Mouse (Mus musculus) kidney, embryonic 15.5 days (tissue): ENCODE results near the gene Phb. TPM values are rescaled to one million over a fixed set of nuclear protein-coding genes. Genes with fewer than 3 reads are reported as not detected.
A peak's percentile ranks its signal among the peaks of the same experiment; 100 is the strongest.
"Not testable (repeated sequence)": the region's sequence is repeated elsewhere in the genome, so short reads cannot be mapped to it uniquely, and the experiment has no call there.

Experiments
- ATAC-seq: fragments of 200-750 bp; cut with Nextera tagmentation; replicated peaks from 2 replicates; pipeline ENCODE4 v1.8.0; 2017; ENCODE audit warnings: moderate TSS enrichment; ENCODE audit not compliant: low FRiP score
- H3K27ac ChIP-seq: fragments of 300-500 bp; sonication (generic); 2 replicates; pipeline ENCODE4 v1.5.1; 2015; ENCODE audit warnings: mild to moderate bottlenecking, inconsistent platforms
- H3K27me3 ChIP-seq: fragments of 300-500 bp; sonication (generic); 2 replicates; pipeline ENCODE4 v1.6.1; 2015; ENCODE audit warnings: inconsistent platforms
- H3K36me3 ChIP-seq: fragments of 300-500 bp; sonication (generic); 2 replicates; pipeline ENCODE4 v1.6.1; 2015; ENCODE audit warnings: inconsistent platforms
- H3K4me1 ChIP-seq: fragments of 300-500 bp; sonication (generic); 2 replicates; pipeline ENCODE4 v1.6.1; 2015; ENCODE audit warnings: inconsistent platforms
- H3K4me2 ChIP-seq: fragments of 300-500 bp; sonication (generic); 2 replicates; pipeline ENCODE4 v1.6.1; 2015; ENCODE audit warnings: moderate library complexity, mild to moderate bottlenecking, inconsistent platforms
- H3K4me3 ChIP-seq: fragments of 300-500 bp; sonication (generic); replicated peaks from 2 replicates; pipeline ENCODE4 v1.5.1; 2015; ENCODE audit warnings: mild to moderate bottlenecking, inconsistent platforms
- H3K9ac ChIP-seq: fragments of 300-500 bp; sonication (generic); 2 replicates; pipeline ENCODE4 v1.6.1; 2015; ENCODE audit warnings: mild to moderate bottlenecking, inconsistent platforms
- H3K9me3 ChIP-seq: fragments of 300-500 bp; sonication (generic); replicated peaks from 2 replicates; pipeline ENCODE4 v1.6.1; 2016; ENCODE audit warnings: inconsistent platforms
- whole genome bisulfite sequencing: fragments of 180-500 bp; shearing (Covaris S2); methylation state at CpG from one replicate; pipeline ENCODE4 v1.1.7; 2015; ENCODE audit warnings: mixed read lengths; 5-methylcytosine and 5-hydroxymethylcytosine counted together
- polyA plus RNA-seq: library from polyadenylated mRNA; unstranded; fragments of >200 nt; fragmentation: Nextera tagmentation; extraction: Ambion mirVana; gene quantifications from 2 replicates; pipeline ENCODE4 v1.2.1, GENCODE M21; 2015

Gene Phb
- polyA plus RNA-seq, 1 experiment from 2014 or later: 270 TPM

- Histone ChIP-seq H3K27ac (no peak overlapping the region), H3K27me3 (0 out of 2 replicates have a peak, but pooled peaks cover 4% of the 10 kb centered on the region), H3K9me3 (no peaks in the 10 kb centered on the region), H3K9ac (no peak overlapping the region), H3K4me2 (no peak overlapping the region), H3K4me1 (0 out of 2 replicates have a peak, but pooled peaks cover 4% of the 10 kb centered on the region), H3K4me3 (no peak overlapping the region), H3K36me3 (no peaks in the 10 kb centered on the region)
- ATAC-seq: no peak
- 76% methylated on average over 4 of the region's 4 CpGs for WGBS
Observed at GRCm38 (mm10) chr11:95657449-95657848, 9.3 kb upstream of the Phb start.

GRCm38 (mm10) chr11:95667177-95667576 lies 420 bp downstream of the Phb start:
- Histone ChIP-seq H3K4me3 (peak overlapping the region; percentile 84), H3K27ac (peak overlapping the region; percentile 94), H3K36me3 (peaks cover 44% of the 10 kb centered on the region), H3K9ac (peak overlapping the region; percentile 64), H3K27me3 (no peaks in the 10 kb centered on the region), H3K4me2 (peak overlapping the region; percentile 78), H3K4me1 (peaks cover 14% of the 10 kb centered on the region), H3K9me3 (no peaks in the 10 kb centered on the region)
- ATAC-seq: peak; percentile 65
- under 1% methylated on average over 11 of the region's 11 CpGs for WGBS

- peaks cover 50% of the 10 kb centered on the region for H3K36me3 ChIP-seq
- H3K4me1 ChIP-seq: peaks cover 14% of the 10 kb centered on the region
- H3K27ac ChIP-seq, H3K27me3 ChIP-seq, ATAC-seq, H3K9me3 ChIP-seq, H3K9ac ChIP-seq: not testable (repeated sequence)
- peak overlapping the region; percentile 78 for H3K4me2 ChIP-seq
- H3K4me3 ChIP-seq: peak overlapping the region; percentile 84
- WGBS: 88% methylated on average over 7 of the region's 7 CpGs
Observed at GRCm38 (mm10) chr11:95668086-95668485, 1.3 kb downstream of the Phb start.

- H3K27ac ChIP-seq: peak overlapping the region; percentile 49
- ATAC-seq: no peak
- H3K9me3 ChIP-seq: no peaks in the 10 kb centered on the region
- no peak overlapping the region for H3K4me2 ChIP-seq
- no peaks in the 10 kb centered on the region for H3K27me3 ChIP-seq
- WGBS: 81% methylated on average over 14 of the region's 14 CpGs
- H3K9ac ChIP-seq: no peak overlapping the region
- peaks cover 16% of the 10 kb centered on the region for H3K4me1 ChIP-seq
- peaks cover 92% of the 10 kb centered on the region for H3K36me3 ChIP-seq
- no peak overlapping the region for H3K4me3 ChIP-seq
Observed at GRCm38 (mm10) chr11:95675498-95675897, 8.7 kb downstream of the Phb start.

GRCm38 (mm10) chr11:95676307-95676706 lies 9.6 kb downstream of the Phb start:
- no peak overlapping the region for H3K9ac ChIP-seq
- no peaks in the 10 kb centered on the region for H3K9me3 ChIP-seq
- H3K27me3 ChIP-seq: no peaks in the 10 kb centered on the region
- H3K27ac ChIP-seq: peak overlapping the region; percentile 49
- H3K4me2 ChIP-seq: no peak overlapping the region
- peak; percentile 63 for ATAC-seq
- no peak overlapping the region for H3K4me3 ChIP-seq
- peaks cover 92% of the 10 kb centered on the region for H3K36me3 ChIP-seq
- H3K4me1 ChIP-seq: peaks cover 16% of the 10 kb centered on the region
- 12% methylated on average over 6 of the region's 6 CpGs for WGBS

GRCm38 (mm10) chr11:95677925-95678701 lies 11.4 kb downstream of the Phb start:
- Histone ChIP-seq H3K27ac (no peak overlapping the region), H3K27me3 (no peaks in the 10 kb centered on the region), H3K4me3 (no peak overlapping the region), H3K9ac (no peak overlapping the region), H3K4me2 (no peak overlapping the region), H3K9me3 (no peaks in the 10 kb centered on the region), H3K36me3 (peaks cover 85% of the 10 kb centered on the region), H3K4me1 (peaks cover 26% of the 10 kb centered on the region)
- WGBS: 66% methylated on average over 14 of the region's 14 CpGs
- no peak for ATAC-seq

- Histone ChIP-seq H3K27me3 (no peaks in the 10 kb centered on the region), H3K9ac (no peak overlapping the region), H3K36me3 (peaks cover 48% of the 10 kb centered on the region), H3K4me1 (peaks cover 28% of the 10 kb centered on the region), H3K4me3 (no peak overlapping the region), H3K27ac (peak overlapping the region; percentile 54), H3K4me2 (no peak overlapping the region), H3K9me3 (no peaks in the 10 kb centered on the region)
- ATAC-seq: no peak
- 43% methylated on average over 9 of the region's 9 CpGs for WGBS
Observed at GRCm38 (mm10) chr11:95681995-95682601, 15.3 kb downstream of the Phb start.

- Histone ChIP-seq H3K27ac (no peak overlapping the region), H3K27me3 (no peaks in the 10 kb centered on the region), H3K4me3 (no peak overlapping the region), H3K36me3 (peaks cover 40% of the 10 kb centered on the region), H3K9ac (no peak overlapping the region), H3K4me1 (peaks cover 30% of the 10 kb centered on the region), H3K4me2 (no peak overlapping the region), H3K9me3 (no peaks in the 10 kb centered on the region)
- WGBS: 86% methylated on average over 3 of the region's 3 CpGs
- no peak for ATAC-seq
Observed at GRCm38 (mm10) chr11:95682946-95683345, 16.2 kb downstream of the Phb start.

- Histone ChIP-seq H3K9me3 (no peaks in the 10 kb centered on the region), H3K27me3 (no peaks in the 10 kb centered on the region), H3K9ac (no peak overlapping the region), H3K4me3 (no peak overlapping the region), H3K4me1 (peaks cover 44% of the 10 kb centered on the region), H3K27ac (no peak overlapping the region), H3K4me2 (no peak overlapping the region), H3K36me3 (peaks cover 11% of the 10 kb centered on the region)
- WGBS: 2% methylated on average over 4 of the region's 4 CpGs
- ATAC-seq: peak; percentile 60; the same call in 1 of the 2 replicates
Observed at GRCm38 (mm10) chr11:95686031-95686430, 19.3 kb downstream of the Phb start.

GRCm38 (mm10) chr11:95687084-95687656 lies 20.4 kb downstream of the Phb start:
- H3K4me1 ChIP-seq: peaks cover 35% of the 10 kb centered on the region
- 35% methylated on average over 11 of the region's 11 CpGs for WGBS
- no peak for ATAC-seq
- H3K27me3 ChIP-seq: no peaks in the 10 kb centered on the region
- no peaks in the 10 kb centered on the region for H3K9me3 ChIP-seq
- H3K36me3 ChIP-seq: peaks cover under 1% of the 10 kb centered on the region; the same call in 1 of the 2 replicates
- H3K4me2 ChIP-seq: no peak overlapping the region
- no peak overlapping the region for H3K9ac ChIP-seq
- no peak overlapping the region for H3K27ac ChIP-seq
- no peak overlapping the region for H3K4me3 ChIP-seq

GRCm38 (mm10) chr11:95688515-95688914 lies 21.8 kb downstream of the Phb start:
- ATAC-seq: no peak

GRCm38 (mm10) chr11:95688981-95689380 lies 22.2 kb downstream of the Phb start:
- no peak; the same call in 1 of the 2 replicates for ATAC-seq
- H3K9ac ChIP-seq: no peak overlapping the region
- no peaks in the 10 kb centered on the region for H3K36me3 ChIP-seq
- no peaks in the 10 kb centered on the region for H3K27me3 ChIP-seq
- peaks cover 34% of the 10 kb centered on the region for H3K4me1 ChIP-seq
- WGBS: 62% methylated on average over 7 of the region's 7 CpGs
- H3K27ac ChIP-seq: peak overlapping the region; percentile 60
- H3K4me3 ChIP-seq: no peak overlapping the region
- no peaks in the 10 kb centered on the region for H3K9me3 ChIP-seq
- H3K4me2 ChIP-seq: peak overlapping the region; percentile 3; the same call in 1 of the 2 replicates

More at GRCm38 (mm10) chr11:95688515-95688914, 21.8 kb downstream of the Phb start:
- H3K27me3 ChIP-seq: no peaks in the 10 kb centered on the region
- no peaks in the 10 kb centered on the region for H3K9me3 ChIP-seq
- H3K4me2 ChIP-seq: peak overlapping the region; percentile 3; the same call in 1 of the 2 replicates
- 60% methylated on average over 6 of the region's 6 CpGs for WGBS
- H3K4me3 ChIP-seq: no peak overlapping the region
- H3K9ac ChIP-seq: no peak overlapping the region
- peak overlapping the region; percentile 60 for H3K27ac ChIP-seq
- H3K4me1 ChIP-seq: peaks cover 34% of the 10 kb centered on the region
- no peaks in the 10 kb centered on the region for H3K36me3 ChIP-seq
